Mouse (Mus musculus): ENCODE data around the gene Bglap.
"Not testable (repeated sequence)": the region's sequence is repeated elsewhere in the genome, so short reads cannot be mapped to it uniquely, and the experiment has no call there.

DNA sequence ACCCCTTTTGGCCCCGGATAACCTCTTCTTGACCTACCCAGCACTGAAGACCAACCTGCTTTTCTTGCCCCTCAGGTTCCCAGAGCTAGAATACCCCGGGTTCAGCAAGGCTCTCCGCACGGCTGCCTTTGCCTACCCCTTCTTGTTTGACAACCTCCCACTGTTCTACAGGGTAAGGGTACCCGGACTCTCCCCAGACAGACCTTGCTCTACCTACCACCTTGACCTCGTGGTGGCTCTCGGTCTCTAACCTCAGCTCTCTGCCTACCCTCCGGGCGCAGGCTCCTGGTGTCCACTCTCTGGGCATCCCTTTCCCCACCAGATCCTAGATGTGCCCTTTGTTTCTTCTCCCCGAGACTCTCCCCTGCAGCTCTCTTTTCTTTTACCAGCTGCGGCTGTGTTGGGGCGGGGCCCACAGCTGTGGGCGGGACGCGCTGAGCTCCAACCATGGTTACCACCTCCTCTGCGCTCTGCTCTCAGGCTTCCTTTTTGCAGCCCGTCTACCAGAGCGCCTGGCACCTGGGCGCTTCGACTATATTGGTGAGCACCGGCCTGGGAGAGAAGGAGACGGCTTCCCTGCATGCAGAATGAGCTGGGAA is 17.3 kb downstream of the Bglap start:
- TF ChIP-seq EP300 (optimal IDR thresholded peaks at IDR 0.05); CTCF (IDR thresholded peaks at IDR 0.05; ENCODE audit: low read depth): not testable (repeated sequence)
